Mouse (Mus musculus): ENCODE data around the gene Heatr6. TPM values are rescaled to one million over a fixed set of nuclear protein-coding genes. Genes with fewer than 3 reads are reported as not detected.

The Heatr6 gene
- polyA plus RNA-seq, 1 experiment from 2014 or later, result 14.7 TPM

- Histone ChIP-seq H3K27ac (replicated peaks in 1 of 2; ENCODE audit: control insufficient read depth in 1 of 2, insufficient read depth in 1 of 2, low read depth in 2 of 2, low read length in 2 of 2) (no peak overlapping the region), H3K9me3 (ENCODE audit: control insufficient read depth, low read length) (no peaks in the 10 kb centered on the region), H3K9ac (ENCODE audit: low read length) (no peak overlapping the region), H3K27me3 (ENCODE audit: control insufficient read depth, insufficient read depth, low read length) (peaks cover 20% of the 10 kb centered on the region; the same call in 1 of the 2 replicates), H3K4me3 (ENCODE audit: control insufficient read depth in 1 of 2, insufficient read depth in 1 of 2, low read depth in 1 of 2, low read length in 2 of 2) (no peak overlapping the region), H3K4me1 (ENCODE audit: control insufficient read depth in 2 of 2, insufficient read depth in 2 of 2, low read length in 2 of 2) (no peaks in the 10 kb centered on the region), H3K4me2 (ENCODE audit: low read length) (no peak overlapping the region), H3K36me3 (ENCODE audit: control insufficient read depth, insufficient read depth, low read length) (no peaks in the 10 kb centered on the region)
- no peak for ATAC-seq (ENCODE audit: insufficient number of reproducible peaks, insufficient read depth, low FRiP score, low read depth)
- 55% methylated on average over 9 of the region's 9 CpGs for WGBS
These were observed 65.2 kb downstream of the Heatr6 start for GRCm38 (mm10) chr11:83818591-83819127.

DNA sequence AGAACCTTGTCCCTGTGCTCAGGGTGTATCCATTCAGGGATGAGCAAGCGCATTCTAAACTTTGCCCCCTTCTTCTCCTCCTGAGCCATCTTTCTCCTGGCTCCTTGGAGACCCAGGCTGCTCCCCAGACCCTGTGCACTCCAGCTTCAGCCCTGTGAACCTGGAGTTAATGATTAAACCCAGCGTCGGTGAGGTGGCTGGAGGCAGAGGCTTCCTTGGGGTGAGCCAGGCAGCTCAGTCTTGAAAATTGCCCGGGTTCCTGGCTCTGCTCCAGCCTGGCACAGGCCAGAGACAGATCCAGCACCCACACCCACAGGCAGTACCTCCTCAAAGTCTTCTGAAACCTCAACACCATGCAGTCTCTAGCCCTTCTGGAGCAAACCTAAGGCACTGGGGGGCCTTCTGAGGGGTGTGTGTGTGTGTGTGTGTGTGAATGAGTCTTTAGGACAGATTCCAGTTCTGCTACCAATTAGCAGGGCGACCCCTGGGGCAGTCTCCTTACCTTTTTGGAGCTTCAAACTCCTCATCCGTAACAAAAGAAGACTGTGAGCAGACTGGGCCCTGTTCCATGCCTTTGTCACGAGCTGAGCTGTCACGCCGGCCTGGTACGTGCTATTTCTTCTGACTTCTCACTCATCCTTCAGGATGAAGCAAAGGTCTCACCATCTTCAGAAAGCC, 66.4 kb downstream of the Heatr6 start:
- Histone ChIP-seq H3K4me1 (ENCODE audit: control insufficient read depth in 2 of 2, insufficient read depth in 2 of 2, low read length in 2 of 2) (no peaks in the 10 kb centered on the region), H3K27me3 (ENCODE audit: control insufficient read depth, insufficient read depth, low read length) (peaks cover 17% of the 10 kb centered on the region; the same call in 1 of the 2 replicates), H3K9ac (ENCODE audit: low read length) (no peak overlapping the region), H3K27ac (replicated peaks in 1 of 2; ENCODE audit: control insufficient read depth in 1 of 2, insufficient read depth in 1 of 2, low read depth in 2 of 2, low read length in 2 of 2) (no peak overlapping the region), H3K4me3 (ENCODE audit: control insufficient read depth in 1 of 2, insufficient read depth in 1 of 2, low read depth in 1 of 2, low read length in 2 of 2) (no peak overlapping the region), H3K4me2 (ENCODE audit: low read length) (no peak overlapping the region), H3K36me3 (ENCODE audit: control insufficient read depth, insufficient read depth, low read length) (no peaks in the 10 kb centered on the region), H3K9me3 (ENCODE audit: control insufficient read depth, low read length) (no peaks in the 10 kb centered on the region)
- 68% methylated on average over 10 of the region's 10 CpGs for WGBS
- no peak for ATAC-seq (ENCODE audit: insufficient number of reproducible peaks, insufficient read depth, low FRiP score, low read depth)

- WGBS, result 90% methylated on average over 3 of the region's 3 CpGs
These were observed 72.6 kb downstream of the Heatr6 start for GRCm38 (mm10) chr11:83826142-83826541.

GRCm38 (mm10) chr11:83828553-83829142, 75.2 kb downstream of the Heatr6 start:
- ATAC-seq (ENCODE audit: insufficient number of reproducible peaks, insufficient read depth, low FRiP score, low read depth), result no peak
- H3K27ac ChIP-seq (replicated peaks in 1 of 2; ENCODE audit: control insufficient read depth in 1 of 2, insufficient read depth in 1 of 2, low read depth in 2 of 2, low read length in 2 of 2), result no peak overlapping the region
- 78% methylated on average over 8 of the region's 8 CpGs for WGBS

More at GRCm38 (mm10) chr11:83826142-83826541, 72.6 kb downstream of the Heatr6 start:
- Histone ChIP-seq H3K4me1 (ENCODE audit: control insufficient read depth in 2 of 2, insufficient read depth in 2 of 2, low read length in 2 of 2) (no peaks in the 10 kb centered on the region), H3K27me3 (ENCODE audit: control insufficient read depth, insufficient read depth, low read length) (no peaks in the 10 kb centered on the region), H3K9me3 (ENCODE audit: control insufficient read depth, low read length) (no peaks in the 10 kb centered on the region), H3K27ac (replicated peaks in 1 of 2; ENCODE audit: control insufficient read depth in 1 of 2, insufficient read depth in 1 of 2, low read depth in 2 of 2, low read length in 2 of 2) (no peak overlapping the region), H3K4me2 (ENCODE audit: low read length) (no peak overlapping the region), H3K9ac (ENCODE audit: low read length) (no peak overlapping the region), H3K4me3 (ENCODE audit: control insufficient read depth in 1 of 2, insufficient read depth in 1 of 2, low read depth in 1 of 2, low read length in 2 of 2) (no peak overlapping the region), H3K36me3 (ENCODE audit: control insufficient read depth, insufficient read depth, low read length) (no peaks in the 10 kb centered on the region)
- no peak for ATAC-seq (ENCODE audit: insufficient number of reproducible peaks, insufficient read depth, low FRiP score, low read depth)

DNA sequence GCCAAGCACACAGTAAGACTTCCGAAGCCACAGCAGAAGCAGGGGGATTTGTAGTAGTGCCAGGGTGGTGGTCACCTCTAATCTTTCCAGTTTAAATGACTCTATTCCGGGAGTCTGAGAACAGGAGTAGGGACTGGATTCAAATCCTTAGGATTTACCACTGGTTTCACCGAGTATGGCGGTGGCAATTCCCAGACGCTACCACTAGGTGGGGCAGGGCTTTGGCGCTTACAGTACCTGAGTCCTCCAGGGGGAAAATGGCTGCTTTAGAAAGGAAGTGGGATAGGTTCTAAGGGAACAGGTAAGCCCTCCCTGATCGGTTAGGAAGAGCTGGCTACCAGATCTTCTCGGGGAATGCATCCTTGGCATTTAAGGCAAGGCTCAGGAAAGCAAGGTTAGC, 78.9 kb downstream of the Heatr6 start:
- ATAC-seq (ENCODE audit: insufficient number of reproducible peaks, insufficient read depth, low FRiP score, low read depth), result no peak
- WGBS, result 37% methylated on average over 8 of the region's 8 CpGs

More at GRCm38 (mm10) chr11:83828553-83829142, 75.2 kb downstream of the Heatr6 start:
- H3K36me3 ChIP-seq (ENCODE audit: control insufficient read depth, insufficient read depth, low read length), result no peaks in the 10 kb centered on the region
- H3K9ac ChIP-seq (ENCODE audit: low read length), result no peak overlapping the region
- no peak overlapping the region for H3K4me2 ChIP-seq (ENCODE audit: low read length)
- H3K9me3 ChIP-seq (ENCODE audit: control insufficient read depth, low read length), result no peaks in the 10 kb centered on the region
- no peaks in the 10 kb centered on the region for H3K4me1 ChIP-seq (ENCODE audit: control insufficient read depth in 2 of 2, insufficient read depth in 2 of 2, low read length in 2 of 2)
- H3K4me3 ChIP-seq (ENCODE audit: control insufficient read depth in 1 of 2, insufficient read depth in 1 of 2, low read depth in 1 of 2, low read length in 2 of 2), result no peak overlapping the region
- H3K27me3 ChIP-seq (ENCODE audit: control insufficient read depth, insufficient read depth, low read length), result no peaks in the 10 kb centered on the region

More for the DNA sequence above, 78.9 kb downstream of the Heatr6 start:
- no peaks in the 10 kb centered on the region for H3K4me1 ChIP-seq (ENCODE audit: control insufficient read depth in 2 of 2, insufficient read depth in 2 of 2, low read length in 2 of 2)
- no peak overlapping the region for H3K4me2 ChIP-seq (ENCODE audit: low read length)
- H3K27ac ChIP-seq (replicated peaks in 1 of 2; ENCODE audit: control insufficient read depth in 1 of 2, insufficient read depth in 1 of 2, low read depth in 2 of 2, low read length in 2 of 2), result no peak overlapping the region
- no peaks in the 10 kb centered on the region for H3K27me3 ChIP-seq (ENCODE audit: control insufficient read depth, insufficient read depth, low read length)
- no peak overlapping the region for H3K4me3 ChIP-seq (ENCODE audit: control insufficient read depth in 1 of 2, insufficient read depth in 1 of 2, low read depth in 1 of 2, low read length in 2 of 2)
- no peaks in the 10 kb centered on the region for H3K9me3 ChIP-seq (ENCODE audit: control insufficient read depth, low read length)
- H3K36me3 ChIP-seq (ENCODE audit: control insufficient read depth, insufficient read depth, low read length), result no peaks in the 10 kb centered on the region
- H3K9ac ChIP-seq (ENCODE audit: low read length), result no peak overlapping the region

Other genes starting within 250 kb of the Heatr6 start
- not detected in 2 replicates for gene Heatr9, start 231.5 kb upstream of the Heatr6 start, polyA plus RNA-seq (2014; fragmentation: Nextera tagmentation; extraction: Ambion mirVana)
- gene Ccl5, start 223.2 kb upstream of the Heatr6 start, polyA plus RNA-seq (2014; fragmentation: Nextera tagmentation; extraction: Ambion mirVana), result 0.39 TPM in 1 of 2 replicates, not detected in the other
- 3.0 TPM in 2 replicates for gene Ccl9, start 175.1 kb upstream of the Heatr6 start, polyA plus RNA-seq (2014; fragmentation: Nextera tagmentation; extraction: Ambion mirVana)
- 5.2 and 5.7 TPM in 2 replicates for gene Ccl6, start 160.6 kb upstream of the Heatr6 start, polyA plus RNA-seq (2014; fragmentation: Nextera tagmentation; extraction: Ambion mirVana)
- not detected in 2 replicates for gene Rpl9-ps1, start 108.1 kb upstream of the Heatr6 start, polyA plus RNA-seq (2014; fragmentation: Nextera tagmentation; extraction: Ambion mirVana)
- 0.92 and 1.1 TPM in 2 replicates for gene Ccl3, start 104.3 kb upstream of the Heatr6 start, polyA plus RNA-seq (2014; fragmentation: Nextera tagmentation; extraction: Ambion mirVana)
- 0.54 and 2.1 TPM in 2 replicates for gene Ccl4, start 91.1 kb upstream of the Heatr6 start, polyA plus RNA-seq (2014; fragmentation: Nextera tagmentation; extraction: Ambion mirVana)
- 1.3 and 2.3 TPM in 2 replicates for gene Wfdc17, start 49.7 kb upstream of the Heatr6 start, polyA plus RNA-seq (2014; fragmentation: Nextera tagmentation; extraction: Ambion mirVana)
- gene Wfdc18, start 44.7 kb upstream of the Heatr6 start, polyA plus RNA-seq (2014; fragmentation: Nextera tagmentation; extraction: Ambion mirVana), result 1.8 and 5.6 TPM in 2 replicates
- not detected in 2 replicates for gene Wfdc21, start 6.8 kb upstream of the Heatr6 start, polyA plus RNA-seq (2014; fragmentation: Nextera tagmentation; extraction: Ambion mirVana)
- gene Hnf1b, start 96.4 kb downstream of the Heatr6 start, polyA plus RNA-seq (2014; fragmentation: Nextera tagmentation; extraction: Ambion mirVana), result 0.11 TPM in 1 of 2 replicates, not detected in the other
- 19.7 and 21.8 TPM in 2 replicates for gene Ddx52, start 188.4 kb downstream of the Heatr6 start, polyA plus RNA-seq (2014; fragmentation: Nextera tagmentation; extraction: Ambion mirVana)
- 8.0 and 10.8 TPM in 2 replicates for gene Synrg, start 210.7 kb downstream of the Heatr6 start, polyA plus RNA-seq (2014; fragmentation: Nextera tagmentation; extraction: Ambion mirVana)